Mouse (Mus musculus) retina, adult 2 months (tissue): ENCODE data around the gene Upk1b.

ENCODE experiments used
- DNase-seq: peaks from one replicate; pipeline ENCODE4 v3.0.0-alpha.2; 2012; ENCODE audit warnings: low read depth, low spot score

Upk1b gene

GRCm38 (mm10) chr16:38724256-38724655, 75.9 kb downstream of the Upk1b start:
- DNase-seq = no peak
